Mouse (Mus musculus): Measurements from ENCODE around the gene Padi1. TPM values are rescaled to one million over a fixed set of nuclear protein-coding genes. Genes with fewer than 3 reads are reported as not detected.
A peak's percentile ranks its signal among the peaks of the same experiment; 100 is the strongest.

Padi1 gene
- polyA plus RNA-seq, 1 experiment from 2014 or later, result 1.0 TPM

- Histone ChIP-seq H3K4me1 (no peaks in the 10 kb centered on the region), H3K4me2 (replicated peaks) (no peak overlapping the region), H3K4me3 (replicated peaks) (no peak overlapping the region), H3K9me3 (replicated peaks) (peaks cover 8% of the 10 kb centered on the region; the same call in 1 of the 2 replicates), H3K9ac (no peak overlapping the region), H3K27ac (replicated peaks) (no peak overlapping the region), H3K36me3 (no peaks in the 10 kb centered on the region), H3K27me3 (no peaks in the 10 kb centered on the region)
- WGBS, result 71% methylated on average over 9 of the region's 9 CpGs
- no peak for ATAC-seq (ENCODE audit: insufficient number of reproducible peaks, low FRiP score, low TSS enrichment, low read depth)
Observed at GRCm38 (mm10) chr4:140877441-140877840, 31.9 kb upstream of the Padi1 start.

- H3K9ac ChIP-seq, result no peak overlapping the region
- H3K4me1 ChIP-seq, result no peaks in the 10 kb centered on the region
- 36% methylated on average over 6 of the region's 6 CpGs for WGBS
Observed at GRCm38 (mm10) chr4:140876681-140877080, 31.1 kb upstream of the Padi1 start.

GRCm38 (mm10) chr4:140876161-140876560, 30.6 kb upstream of the Padi1 start:
- peaks cover 8% of the 10 kb centered on the region; the same call in 1 of the 2 replicates for H3K9me3 ChIP-seq (replicated peaks)
- no peak overlapping the region for H3K4me2 ChIP-seq (replicated peaks)
- no peaks in the 10 kb centered on the region for H3K27me3 ChIP-seq
- 82% methylated on average over 8 of the region's 8 CpGs for WGBS
- H3K4me1 ChIP-seq, result no peaks in the 10 kb centered on the region
- H3K9ac ChIP-seq, result no peak overlapping the region
- ATAC-seq (ENCODE audit: insufficient number of reproducible peaks, low FRiP score, low TSS enrichment, low read depth), result no peak
- no peak overlapping the region for H3K4me3 ChIP-seq (replicated peaks)
- no peaks in the 10 kb centered on the region for H3K36me3 ChIP-seq
- no peak overlapping the region for H3K27ac ChIP-seq (replicated peaks)

More at GRCm38 (mm10) chr4:140876681-140877080, 31.1 kb upstream of the Padi1 start:
- no peak overlapping the region for H3K4me2 ChIP-seq (replicated peaks)
- no peak overlapping the region for H3K4me3 ChIP-seq (replicated peaks)
- H3K9me3 ChIP-seq (replicated peaks), result peaks cover 8% of the 10 kb centered on the region; the same call in 1 of the 2 replicates
- H3K27me3 ChIP-seq, result no peaks in the 10 kb centered on the region
- no peak overlapping the region for H3K27ac ChIP-seq (replicated peaks)
- H3K36me3 ChIP-seq, result no peaks in the 10 kb centered on the region
- no peak for ATAC-seq (ENCODE audit: insufficient number of reproducible peaks, low FRiP score, low TSS enrichment, low read depth)

- H3K4me1 ChIP-seq, result peaks cover 11% of the 10 kb centered on the region
- H3K36me3 ChIP-seq, result no peaks in the 10 kb centered on the region
- H3K9ac ChIP-seq, result no peak overlapping the region
- no peak for ATAC-seq (ENCODE audit: insufficient number of reproducible peaks, low FRiP score, low TSS enrichment, low read depth)
- no peak overlapping the region for H3K4me3 ChIP-seq (replicated peaks)
- 75% methylated on average over 11 of the region's 11 CpGs for WGBS
- no peak overlapping the region for H3K4me2 ChIP-seq (replicated peaks)
- H3K27me3 ChIP-seq, result peaks cover 7% of the 10 kb centered on the region; the same call in 1 of the 2 replicates
- H3K27ac ChIP-seq (replicated peaks), result no peak overlapping the region
- peaks cover 8% of the 10 kb centered on the region; the same call in 1 of the 2 replicates for H3K9me3 ChIP-seq (replicated peaks)
Observed at GRCm38 (mm10) chr4:140873011-140873410, 27.4 kb upstream of the Padi1 start.

- ATAC-seq (ENCODE audit: insufficient number of reproducible peaks, low FRiP score, low TSS enrichment, low read depth), result no peak
- Histone ChIP-seq H3K36me3 (no peaks in the 10 kb centered on the region), H3K4me3 (replicated peaks) (no peak overlapping the region), H3K4me1 (peaks cover 11% of the 10 kb centered on the region), H3K9me3 (replicated peaks) (peaks cover 8% of the 10 kb centered on the region; the same call in 1 of the 2 replicates), H3K27me3 (peaks cover 7% of the 10 kb centered on the region; the same call in 1 of the 2 replicates), H3K4me2 (replicated peaks) (no peak overlapping the region), H3K27ac (replicated peaks) (no peak overlapping the region), H3K9ac (no peak overlapping the region)
- 80% methylated on average over 5 of the region's 5 CpGs for WGBS
Observed at GRCm38 (mm10) chr4:140872686-140872992, 27.1 kb upstream of the Padi1 start.

GRCm38 (mm10) chr4:140871851-140872685, 26.5 kb upstream of the Padi1 start:
- Histone ChIP-seq H3K4me1 (peaks cover 11% of the 10 kb centered on the region), H3K27me3 (peaks cover 7% of the 10 kb centered on the region; the same call in 1 of the 2 replicates), H3K9ac (no peak overlapping the region), H3K36me3 (no peaks in the 10 kb centered on the region), H3K9me3 (replicated peaks) (peaks cover 8% of the 10 kb centered on the region; the same call in 1 of the 2 replicates), H3K27ac (replicated peaks) (no peak overlapping the region), H3K4me2 (replicated peaks) (no peak overlapping the region), H3K4me3 (replicated peaks) (no peak overlapping the region)
- no peak for ATAC-seq (ENCODE audit: insufficient number of reproducible peaks, low FRiP score, low TSS enrichment, low read depth)
- 81% methylated on average over 8 of the region's 8 CpGs for WGBS

GRCm38 (mm10) chr4:140871376-140871775, 25.8 kb upstream of the Padi1 start:
- 86% methylated on average over 3 of the region's 3 CpGs for WGBS
- no peak for ATAC-seq (ENCODE audit: insufficient number of reproducible peaks, low FRiP score, low TSS enrichment, low read depth)

GRCm38 (mm10) chr4:140870876-140871275, 25.3 kb upstream of the Padi1 start:
- ATAC-seq (ENCODE audit: insufficient number of reproducible peaks, low FRiP score, low TSS enrichment, low read depth), result no peak

More at GRCm38 (mm10) chr4:140871376-140871775, 25.8 kb upstream of the Padi1 start:
- H3K4me1 ChIP-seq, result peaks cover 11% of the 10 kb centered on the region
- peaks cover 8% of the 10 kb centered on the region; the same call in 1 of the 2 replicates for H3K9me3 ChIP-seq (replicated peaks)
- H3K9ac ChIP-seq, result no peak overlapping the region
- H3K27ac ChIP-seq (replicated peaks), result no peak overlapping the region
- no peak overlapping the region for H3K4me2 ChIP-seq (replicated peaks)
- no peaks in the 10 kb centered on the region for H3K36me3 ChIP-seq
- no peak overlapping the region for H3K4me3 ChIP-seq (replicated peaks)
- peaks cover 7% of the 10 kb centered on the region; the same call in 1 of the 2 replicates for H3K27me3 ChIP-seq

GRCm38 (mm10) chr4:140869945-140870344, 24.4 kb upstream of the Padi1 start:
- Histone ChIP-seq H3K9ac (no peak overlapping the region), H3K9me3 (replicated peaks) (peaks cover 8% of the 10 kb centered on the region; the same call in 1 of the 2 replicates)

More at GRCm38 (mm10) chr4:140870876-140871275, 25.3 kb upstream of the Padi1 start:
- Histone ChIP-seq H3K4me3 (replicated peaks) (no peak overlapping the region), H3K27me3 (peaks cover 7% of the 10 kb centered on the region; the same call in 1 of the 2 replicates), H3K36me3 (no peaks in the 10 kb centered on the region), H3K4me2 (replicated peaks) (no peak overlapping the region), H3K27ac (replicated peaks) (no peak overlapping the region), H3K9ac (no peak overlapping the region), H3K9me3 (replicated peaks) (peaks cover 8% of the 10 kb centered on the region; the same call in 1 of the 2 replicates), H3K4me1 (peaks cover 11% of the 10 kb centered on the region)
- 65% methylated on average over 7 of the region's 7 CpGs for WGBS

GRCm38 (mm10) chr4:140868484-140869190, 23.1 kb upstream of the Padi1 start:
- Histone ChIP-seq H3K4me2 (replicated peaks) (peak overlapping the region; percentile 23; the same call in 1 of the 2 replicates), H3K9me3 (replicated peaks) (peaks cover 8% of the 10 kb centered on the region; the same call in 1 of the 2 replicates), H3K27ac (replicated peaks) (no peak overlapping the region), H3K9ac (no peak overlapping the region), H3K36me3 (no peaks in the 10 kb centered on the region), H3K4me3 (replicated peaks) (no peak overlapping the region), H3K4me1 (peaks cover 11% of the 10 kb centered on the region), H3K27me3 (peaks cover 7% of the 10 kb centered on the region; the same call in 1 of the 2 replicates)
- WGBS, result 1% methylated on average over 14 of the region's 14 CpGs
- ATAC-seq (ENCODE audit: insufficient number of reproducible peaks, low FRiP score, low TSS enrichment, low read depth), result no peak

More at GRCm38 (mm10) chr4:140869945-140870344, 24.4 kb upstream of the Padi1 start:
- Histone ChIP-seq H3K4me1 (peaks cover 11% of the 10 kb centered on the region), H3K4me2 (replicated peaks) (no peak overlapping the region), H3K4me3 (replicated peaks) (no peak overlapping the region), H3K36me3 (no peaks in the 10 kb centered on the region), H3K27ac (replicated peaks) (no peak overlapping the region), H3K27me3 (peaks cover 7% of the 10 kb centered on the region; the same call in 1 of the 2 replicates)
- ATAC-seq (ENCODE audit: insufficient number of reproducible peaks, low FRiP score, low TSS enrichment, low read depth), result no peak
- WGBS, result 81% methylated on average over 8 of the region's 8 CpGs

Measured in embryonic facial prominence, embryonic 15.5 days (tissue).